Mouse (Mus musculus) T-helper 1 cell (primary cell): Measurements from ENCODE around the gene Gm28230.

Source experiments
- in situ Hi-C: fragments of 300-600 bp; cut with MboI, MseI; formaldehyde crosslinking; loops from one replicate; pipeline ENCODE4 v1.15.1; 2025; ENCODE audit warnings: high pct_unique_total_duplicates

Gene Gm28230

DNA sequence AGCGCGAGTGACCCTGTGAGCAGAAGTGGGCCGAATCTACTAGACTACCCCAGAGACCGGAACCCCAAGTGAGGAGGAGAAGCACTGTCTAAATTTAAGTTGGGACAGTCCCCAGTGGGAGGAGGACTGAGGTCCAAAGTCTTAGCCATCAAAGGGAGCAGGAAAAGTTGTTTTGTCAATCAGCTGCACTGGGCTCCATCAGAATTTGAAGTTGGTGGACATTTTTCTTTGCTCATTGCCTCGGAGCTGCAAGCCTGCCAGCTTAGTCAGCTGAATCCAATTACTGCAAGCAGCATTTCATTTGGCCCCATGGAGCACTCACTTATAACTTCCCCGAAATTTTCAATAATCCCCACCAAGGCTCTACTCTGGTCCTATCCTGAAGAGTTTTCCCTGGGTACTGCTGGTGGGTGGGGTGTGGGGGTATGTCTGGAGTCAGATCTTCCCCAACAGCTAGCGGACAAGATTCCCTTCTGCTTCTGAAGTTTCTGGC lies 11.1 kb downstream of the Gm28230 start:
- in situ Hi-C loops: loop anchor here (5.0 kb wide), 1 partner anchor 45 kb away; the partner anchor contains the start of gene Hoxd10

DNA sequence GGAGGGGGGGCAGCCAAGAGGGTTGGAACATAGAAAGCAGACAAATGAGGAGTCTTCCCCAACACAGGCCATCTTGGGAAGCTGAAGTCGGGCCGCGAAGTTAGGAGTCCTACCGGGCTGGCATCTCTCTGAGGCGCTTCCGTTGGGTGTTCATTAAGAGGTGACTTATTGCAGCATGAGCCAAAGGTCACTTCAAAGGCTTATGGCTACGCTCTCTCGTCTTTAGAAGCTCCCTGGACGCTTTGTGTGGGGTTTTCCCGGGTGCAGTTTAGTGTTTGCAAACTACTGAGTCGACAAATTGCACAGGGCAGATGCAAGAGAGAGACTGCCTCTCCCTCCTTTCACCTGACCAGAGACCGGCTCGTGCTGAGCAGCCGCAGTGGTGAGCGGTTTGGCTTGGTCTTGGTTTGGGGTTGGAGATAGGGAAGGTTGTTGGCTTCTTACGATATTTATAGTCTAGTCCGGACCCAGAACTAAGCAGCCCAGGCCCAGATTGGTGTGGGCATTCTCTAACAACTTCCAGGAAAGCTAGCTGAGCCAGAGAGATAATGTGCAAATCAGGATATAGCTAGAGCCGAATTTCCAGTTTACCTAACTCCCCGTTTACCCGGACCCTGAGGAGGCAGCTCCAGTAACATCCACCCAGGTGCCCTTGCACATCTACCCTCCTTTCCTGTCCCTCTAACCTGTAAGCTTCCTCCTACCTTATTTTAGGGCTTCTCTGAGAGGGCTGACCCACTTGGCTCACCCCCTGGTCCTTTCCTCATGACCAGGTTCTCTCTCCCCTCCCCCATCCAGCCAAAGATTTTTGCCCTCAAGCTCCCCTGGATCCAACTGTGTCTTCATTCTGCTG lies 12.3 kb downstream of the Gm28230 start:
- in situ Hi-C loops: loop anchor here (5.0 kb wide), 1 partner anchor 47 kb away; the partner anchor contains the start of gene Hoxd10

DNA sequence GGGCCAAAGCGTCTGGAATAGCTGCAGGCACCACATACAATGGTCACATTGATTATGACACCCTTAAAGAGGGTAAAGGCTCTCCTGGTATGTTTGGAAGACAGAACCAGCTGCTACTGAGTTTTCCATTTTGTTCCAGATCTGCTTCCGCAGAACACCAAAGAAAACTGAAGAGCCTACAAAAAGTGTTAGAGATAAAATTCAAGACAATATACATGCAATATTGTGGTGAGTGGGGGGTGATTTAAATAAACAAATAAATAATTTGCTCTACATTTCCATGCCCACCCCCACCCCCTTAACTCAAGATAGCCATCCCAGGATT lies 12.9 kb downstream of the Gm28230 start:
- in situ Hi-C loops: loop anchor here (5.0 kb wide), 1 partner anchor 47 kb away; the partner anchor contains the start of gene Hoxd10

DNA sequence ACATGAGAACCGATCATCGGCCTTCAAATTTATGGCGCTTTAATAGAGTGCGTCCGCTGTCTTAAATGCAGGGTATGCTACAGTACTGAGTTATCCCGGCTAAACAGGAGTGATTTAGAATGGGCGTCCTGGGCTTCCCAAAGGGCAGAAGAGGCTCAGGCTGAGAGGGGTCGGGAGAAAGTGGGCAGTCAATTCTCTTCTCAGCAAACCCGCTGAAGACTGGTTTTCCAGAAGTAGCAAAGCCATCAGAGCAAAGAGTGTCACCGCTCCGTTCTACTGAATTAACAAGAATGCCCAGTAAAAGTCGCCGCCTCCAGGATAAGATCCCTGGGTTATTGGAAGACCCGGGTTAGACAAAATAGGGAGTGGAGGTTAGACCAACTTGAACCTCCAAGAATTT lies 13.3 kb downstream of the Gm28230 start:
- in situ Hi-C loops: loop anchor here (5.0 kb wide), 1 partner anchor 48 kb away; the partner anchor contains the start of gene Hoxd10

DNA sequence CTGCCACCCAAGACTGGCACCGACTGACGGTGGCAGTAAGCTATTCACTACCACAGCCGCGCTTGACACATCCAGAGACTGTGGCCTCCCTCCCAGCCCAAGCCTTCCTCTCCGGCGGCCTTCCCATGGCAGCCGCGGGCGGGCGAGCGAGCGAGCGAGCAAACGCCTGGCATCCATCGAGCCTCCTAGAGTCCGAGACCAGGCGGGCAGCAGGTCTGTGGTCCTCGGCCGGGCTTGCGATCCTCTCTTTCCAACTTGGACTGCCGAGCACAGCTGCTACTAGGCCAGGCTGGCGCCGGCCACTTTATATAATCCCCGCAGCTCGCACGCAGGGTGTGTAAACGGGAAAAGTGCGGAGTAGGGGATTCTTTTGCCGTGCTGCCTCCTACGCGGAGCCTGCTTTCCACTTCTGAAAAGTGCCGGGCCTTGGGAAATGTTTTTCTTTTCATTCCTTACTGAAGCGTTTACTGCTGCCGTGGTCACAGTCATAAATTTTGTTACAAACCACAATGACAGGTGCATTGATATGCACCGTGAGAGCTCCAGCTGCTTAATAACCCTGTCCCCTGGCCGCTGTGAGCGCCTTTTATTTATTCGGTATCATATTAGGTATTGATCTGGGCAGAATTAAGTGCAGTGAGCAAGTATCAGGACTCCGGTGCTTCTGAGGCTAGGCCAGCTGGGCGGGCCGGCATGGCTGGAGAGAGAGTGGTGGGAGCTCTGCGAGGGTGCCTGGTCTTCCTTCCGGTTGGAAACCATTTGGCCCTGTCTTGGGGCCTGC lies 14.0 kb downstream of the Gm28230 start:
- in situ Hi-C loops: no loop called here

DNA sequence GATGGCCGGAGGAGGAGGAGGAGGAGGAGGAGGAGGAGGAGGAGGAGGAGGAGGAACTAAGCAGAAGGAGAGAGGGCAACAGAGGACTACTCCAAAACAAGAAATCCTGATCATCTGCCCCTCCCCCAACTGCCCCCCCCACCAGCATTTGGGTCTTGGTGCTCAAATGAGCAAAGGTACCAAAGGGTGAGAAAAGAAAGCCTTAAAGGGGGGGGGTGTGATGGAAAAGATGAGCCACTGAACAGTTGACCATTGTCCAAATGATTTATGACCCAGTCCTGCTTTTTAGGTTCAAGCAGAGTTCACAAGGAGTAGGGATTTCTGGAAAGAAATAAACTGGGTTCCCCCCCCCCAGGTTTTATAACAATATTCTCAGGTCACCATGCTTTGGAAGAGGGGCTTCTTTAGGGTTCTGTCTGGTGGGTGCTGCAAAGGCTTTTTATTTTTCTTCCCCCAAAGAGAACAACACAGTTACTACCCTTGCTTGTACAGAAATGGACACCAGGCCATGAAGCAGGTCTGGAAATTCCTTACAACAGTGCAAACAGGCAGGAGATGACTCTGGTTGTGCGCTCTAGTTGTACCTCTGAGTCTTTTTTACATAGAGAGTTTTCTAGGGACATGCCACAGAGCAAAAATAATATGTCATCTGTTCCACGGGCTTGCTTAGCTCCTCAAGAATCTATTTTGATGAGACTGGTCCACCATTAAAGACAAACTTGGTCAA lies 14.9 kb downstream of the Gm28230 start:
- in situ Hi-C loops: no loop called here

DNA sequence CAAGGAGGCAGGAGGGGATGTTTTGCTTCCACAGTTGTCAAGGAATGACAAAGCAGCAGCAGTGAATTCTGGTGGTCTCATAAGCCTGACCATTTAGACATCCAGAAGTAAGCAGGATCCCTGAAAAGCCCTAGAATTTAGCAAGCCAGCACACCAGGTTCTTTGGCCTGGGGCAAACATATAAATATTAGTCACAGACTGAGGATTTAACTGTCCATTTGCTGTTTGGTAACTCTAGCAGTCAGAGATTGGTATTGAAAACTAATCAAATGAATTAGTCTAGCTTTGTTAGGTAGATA lies 15.4 kb downstream of the Gm28230 start:
- in situ Hi-C loops: no loop called here

DNA sequence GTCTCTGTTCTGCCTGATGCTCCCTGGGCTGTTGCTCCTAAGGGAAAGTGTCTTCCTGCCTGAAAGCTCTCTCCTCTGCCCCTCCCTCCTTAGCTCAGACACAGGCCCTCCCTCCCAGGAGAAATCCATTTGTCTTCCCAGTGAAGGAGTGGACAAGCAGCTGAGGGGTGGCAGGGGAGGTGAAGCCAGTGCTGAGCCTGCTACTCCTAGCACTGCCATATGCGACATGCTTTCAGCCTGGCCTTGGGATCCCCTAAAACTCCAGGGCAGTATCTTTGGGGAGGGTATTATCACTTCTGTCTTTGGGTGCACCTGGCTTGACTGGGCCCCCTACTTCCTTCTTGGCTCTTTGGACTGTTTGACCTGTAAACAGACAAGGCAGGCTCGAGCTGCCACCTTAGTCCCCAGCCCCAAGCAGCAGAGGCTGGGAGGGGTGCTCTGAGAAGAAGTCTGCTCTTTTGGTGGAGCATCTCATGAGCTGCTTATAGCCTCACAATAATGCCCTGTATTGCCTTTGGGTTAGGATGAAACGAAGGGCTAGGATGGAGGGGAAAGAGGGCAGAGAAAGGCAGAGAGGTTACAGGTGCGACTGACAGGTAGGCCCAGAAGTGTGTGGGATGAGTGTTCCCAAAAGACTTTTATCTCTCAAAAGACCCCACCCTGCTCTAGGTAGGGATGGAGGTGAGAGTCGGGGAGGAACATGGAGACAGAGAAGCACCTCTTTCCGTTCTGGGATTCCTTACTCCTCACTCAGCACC lies 19.2 kb downstream of the Gm28230 start:
- in situ Hi-C loops: no loop called here

DNA sequence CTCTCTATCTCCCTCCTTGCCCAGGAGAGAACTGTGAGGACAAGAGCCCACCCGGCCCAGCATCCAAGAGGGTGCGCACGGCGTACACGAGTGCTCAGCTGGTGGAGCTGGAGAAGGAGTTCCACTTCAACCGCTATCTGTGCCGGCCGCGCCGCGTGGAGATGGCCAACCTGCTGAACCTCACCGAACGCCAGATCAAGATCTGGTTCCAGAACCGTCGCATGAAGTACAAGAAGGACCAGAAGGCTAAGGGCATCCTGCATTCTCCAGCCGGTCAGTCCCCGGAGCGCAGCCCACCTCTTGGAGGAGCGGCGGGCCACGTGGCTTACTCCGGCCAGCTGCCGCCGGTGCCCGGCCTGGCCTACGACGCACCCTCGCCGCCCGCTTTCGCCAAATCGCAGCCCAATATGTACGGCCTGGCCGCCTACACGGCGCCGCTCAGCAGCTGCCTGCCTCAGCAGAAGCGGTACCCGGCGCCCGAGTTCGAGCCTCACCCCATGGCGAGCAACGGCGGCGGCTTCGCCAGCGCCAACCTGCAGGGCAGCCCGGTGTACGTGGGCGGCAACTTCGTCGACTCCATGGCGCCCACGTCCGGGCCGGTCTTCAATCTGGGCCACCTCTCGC lies 19.9 kb downstream of the Gm28230 start:
- in situ Hi-C loops: no loop called here

DNA sequence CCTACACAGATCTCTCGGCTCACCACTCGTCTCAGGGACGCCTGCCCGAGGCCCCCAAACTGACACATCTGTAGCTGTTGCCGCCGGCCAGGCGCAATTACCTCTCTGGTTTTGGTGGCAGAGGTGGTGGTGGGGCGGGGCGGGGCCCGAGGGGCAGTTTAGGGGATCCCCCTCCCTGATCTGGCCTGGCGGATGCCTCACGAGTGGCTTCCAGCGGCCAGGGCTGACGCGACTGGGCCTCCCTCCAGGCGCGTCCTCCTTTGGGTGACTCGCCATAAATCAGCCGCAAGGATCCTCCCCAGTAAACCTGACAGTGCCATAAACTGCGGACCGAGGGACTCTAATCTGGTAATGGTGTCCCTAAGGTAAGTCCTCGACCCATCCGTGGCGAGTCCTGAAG lies 20.5 kb downstream of the Gm28230 start:
- in situ Hi-C loops: no loop called here

DNA sequence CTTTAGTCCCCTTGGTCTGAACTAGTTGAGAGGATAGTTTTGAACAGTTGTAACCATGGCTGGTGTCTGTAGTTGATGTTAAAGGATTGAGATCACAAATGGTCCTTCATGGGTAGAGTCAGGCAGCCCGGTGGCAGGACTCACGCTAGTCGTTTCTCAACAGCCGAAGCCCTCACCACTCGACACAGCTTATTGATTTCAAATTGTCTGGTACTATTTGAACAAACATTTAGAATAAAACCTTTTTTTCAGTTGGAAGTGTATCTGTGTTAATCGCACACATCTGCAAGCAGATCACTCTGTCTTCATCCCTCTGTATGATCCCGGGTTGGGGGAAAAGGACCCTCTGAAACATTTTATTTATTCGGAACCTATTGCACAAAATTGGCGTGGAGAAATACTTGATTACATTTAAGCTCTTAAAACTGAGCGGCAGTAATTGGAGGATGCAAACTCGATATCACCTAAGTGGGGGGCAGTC lies 21.2 kb downstream of the Gm28230 start:
- in situ Hi-C loops: no loop called here

DNA sequence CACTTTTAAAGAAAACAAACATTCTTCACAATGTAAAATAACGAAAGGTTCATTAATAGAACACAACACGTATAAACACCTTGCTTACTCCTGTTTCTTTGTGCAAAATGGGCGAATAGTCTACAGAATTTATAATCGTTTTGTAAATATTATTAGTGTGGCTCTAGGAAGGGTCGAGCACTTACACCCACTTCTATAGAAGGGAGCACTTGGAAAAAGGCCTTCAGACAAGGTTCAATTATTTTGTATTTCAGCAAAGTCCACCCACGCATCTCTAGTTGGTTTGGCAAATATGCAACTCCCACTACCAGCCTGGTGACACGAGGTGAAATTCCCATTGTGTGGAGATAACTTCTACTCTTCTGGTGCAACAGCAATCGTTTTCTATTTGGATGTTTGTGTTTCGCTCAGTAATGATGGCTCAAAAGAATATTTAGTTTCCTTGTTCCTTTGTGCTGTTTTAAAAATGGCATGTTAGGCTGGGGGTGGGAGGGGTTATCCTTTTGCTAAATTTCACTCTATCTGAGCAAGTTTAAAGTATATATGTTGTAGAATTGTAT lies 22.0 kb downstream of the Gm28230 start:
- in situ Hi-C loops: no loop called here

DNA sequence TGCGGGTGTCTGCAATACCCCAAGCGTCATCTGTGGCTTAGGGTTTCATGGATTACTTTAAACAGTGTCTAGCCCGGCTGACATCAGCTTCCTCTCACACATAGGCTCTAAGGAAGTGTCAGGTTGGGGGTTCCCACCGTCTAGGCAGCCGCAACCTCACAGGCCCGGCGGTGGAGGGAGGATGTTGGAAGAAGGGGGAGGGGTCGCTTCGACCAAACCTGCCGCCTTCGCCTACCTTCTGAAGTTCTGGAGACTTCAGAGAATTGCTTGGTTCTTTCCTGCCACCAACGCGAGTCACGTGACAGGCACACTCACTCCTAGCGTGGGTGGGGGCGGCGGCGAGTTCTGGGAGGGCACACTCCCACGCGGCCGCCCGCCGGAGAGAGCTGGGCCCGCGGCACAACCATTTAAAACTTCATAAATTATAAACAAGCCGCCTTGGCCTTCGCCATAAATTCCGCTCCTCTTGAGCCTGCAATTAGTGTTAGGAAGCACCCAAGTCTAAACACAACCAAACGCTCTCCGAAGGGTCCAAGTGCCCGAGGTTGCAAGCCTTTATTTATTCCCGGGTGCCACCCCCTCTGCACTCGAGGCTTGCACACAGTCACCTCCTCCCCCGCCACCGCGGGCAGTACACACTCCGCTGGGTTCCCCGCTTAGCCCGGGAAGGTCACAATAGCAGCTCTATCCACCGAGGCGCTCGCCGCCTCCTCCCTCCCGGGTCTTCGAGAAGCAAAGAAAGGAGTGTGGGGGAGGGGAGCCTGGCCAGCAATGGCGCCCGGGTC lies 23.0 kb downstream of the Gm28230 start:
- in situ Hi-C loops: no loop called here

DNA sequence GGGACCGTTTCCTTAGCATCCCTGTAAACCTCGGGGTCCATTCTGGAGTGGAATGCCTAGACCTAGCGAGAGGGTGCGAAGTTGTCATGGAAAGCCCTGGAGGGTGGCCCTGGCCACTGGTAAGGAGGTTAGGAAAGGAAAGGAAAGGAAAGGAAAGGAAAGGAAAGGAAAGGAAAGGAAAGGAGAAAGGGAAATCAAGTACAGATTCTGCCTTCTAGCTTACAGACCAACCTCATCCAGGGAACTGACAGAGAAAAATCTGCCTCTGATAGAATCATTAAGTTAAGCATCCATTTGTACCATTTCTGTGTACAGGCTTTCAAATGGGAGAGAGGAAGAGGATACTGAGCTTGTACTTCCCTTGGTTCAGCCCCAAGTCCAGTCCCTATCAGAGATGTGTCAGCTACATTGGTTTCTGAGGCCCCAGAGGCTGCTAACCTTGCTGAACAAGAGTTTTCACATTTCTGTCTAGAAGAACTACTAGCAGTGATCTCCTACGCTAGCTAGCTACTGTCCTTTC lies 24.3 kb downstream of the Gm28230 start:
- in situ Hi-C loops: no loop called here

DNA sequence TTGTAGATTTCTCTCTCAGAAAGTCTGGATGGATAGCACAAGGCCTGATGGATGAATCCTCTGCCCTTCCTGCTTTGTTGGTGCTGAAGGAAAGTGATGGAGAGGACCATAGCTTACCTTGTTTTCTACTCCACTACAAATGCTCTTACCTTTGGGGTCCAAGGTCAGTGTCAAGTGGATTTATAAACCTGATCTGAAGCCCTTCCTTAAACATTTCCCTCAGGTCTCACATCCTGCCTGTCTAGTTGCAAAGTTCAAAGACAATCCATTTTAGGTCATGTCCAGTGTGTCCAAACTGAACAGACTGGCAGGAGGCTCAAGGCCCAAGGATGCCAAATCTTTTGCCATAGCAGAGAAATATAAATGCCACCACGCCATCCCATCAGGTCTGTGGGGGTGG lies 25.3 kb downstream of the Gm28230 start:
- in situ Hi-C loops: no loop called here

DNA sequence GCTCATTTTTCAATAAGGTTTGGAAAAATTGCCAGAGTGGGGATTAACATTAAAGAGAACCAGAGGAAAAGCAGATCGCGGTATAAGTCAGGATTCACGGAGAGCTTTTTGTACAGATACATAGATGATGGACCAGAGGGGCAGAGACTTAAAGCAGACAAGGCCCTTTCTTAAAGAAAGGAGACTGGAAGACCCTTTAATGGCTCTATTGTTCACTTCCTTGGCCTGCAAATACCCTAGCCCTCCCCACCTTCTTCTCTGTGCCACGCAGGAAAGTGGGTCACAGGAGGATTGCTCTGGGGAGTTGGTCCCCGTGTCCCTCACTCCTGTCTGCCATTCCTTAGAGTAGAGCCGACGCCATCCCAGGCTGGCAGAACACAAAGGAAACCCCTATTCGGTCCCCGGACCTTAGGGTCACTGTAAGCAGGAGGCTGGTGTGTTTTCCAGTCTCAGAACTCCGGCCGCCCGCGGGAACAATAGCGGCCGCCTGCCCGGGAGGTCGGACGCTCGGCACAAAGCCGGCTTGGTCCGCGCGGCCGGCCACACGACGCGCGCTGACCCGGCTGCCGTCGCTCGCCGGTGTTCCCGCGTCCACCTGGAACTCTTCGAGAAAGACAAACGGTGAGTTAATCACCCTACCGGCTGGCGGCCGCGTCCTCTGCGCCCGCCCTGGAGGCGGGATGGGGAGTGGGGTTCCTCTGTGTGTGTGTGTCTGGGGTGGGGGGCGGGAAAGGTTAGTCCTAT lies 26.1 kb downstream of the Gm28230 start:
- in situ Hi-C loops: no loop called here

DNA sequence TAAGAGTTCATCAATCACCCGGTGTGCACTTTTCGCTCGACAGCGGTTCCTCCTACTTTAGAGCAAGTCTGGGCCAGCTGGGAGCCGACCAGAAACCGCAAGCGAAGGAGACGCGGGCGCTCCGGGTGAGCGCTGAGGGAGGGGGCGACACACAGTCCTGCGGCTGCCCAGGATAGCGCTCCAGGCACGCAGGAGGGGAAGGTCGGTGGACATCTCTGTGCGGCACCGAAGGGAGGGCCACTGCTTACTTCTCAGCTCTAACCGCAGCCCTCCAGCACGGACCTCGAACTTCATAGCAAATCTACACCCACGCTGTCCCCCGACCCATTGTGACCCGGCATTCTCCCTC lies 26.6 kb downstream of the Gm28230 start:
- in situ Hi-C loops: no loop called here

DNA sequence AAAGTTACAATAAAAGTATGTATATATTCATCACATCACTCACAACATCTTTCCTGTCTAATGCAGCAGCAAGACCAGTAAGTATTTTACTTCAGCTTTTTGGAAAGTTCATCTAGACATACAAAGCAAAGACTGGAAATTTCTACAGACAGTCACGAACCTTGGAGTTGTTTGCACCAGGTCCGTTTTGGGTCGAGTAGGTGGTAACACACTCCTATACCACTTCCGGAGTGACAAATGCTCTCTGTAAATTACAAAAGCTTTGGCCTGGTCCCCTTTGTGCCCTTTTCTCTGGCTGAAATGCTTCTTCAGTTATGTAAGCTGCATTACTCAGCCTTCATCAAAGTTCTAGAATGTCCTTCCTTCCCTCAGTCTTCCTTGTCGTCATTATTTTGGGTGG lies 27.2 kb downstream of the Gm28230 start:
- in situ Hi-C loops: no loop called here

DNA sequence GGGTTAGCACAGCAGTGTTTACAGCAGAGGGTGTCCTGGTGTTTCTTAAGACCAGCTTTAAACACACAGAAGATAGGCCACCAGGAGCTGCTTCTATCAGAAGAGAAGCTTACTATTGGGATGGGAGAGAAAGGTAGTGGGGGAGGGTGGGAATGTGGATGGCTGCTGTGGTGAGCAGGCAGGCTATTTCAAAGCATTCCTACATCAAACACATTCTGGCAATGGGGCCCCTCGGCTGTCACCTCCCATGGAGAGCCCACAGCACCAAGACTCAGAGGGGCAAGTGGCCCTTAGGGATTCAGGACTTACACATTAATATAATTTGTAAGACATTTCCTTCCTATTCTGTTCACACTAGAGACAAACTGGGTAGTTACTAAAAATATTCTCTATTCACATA lies 33.6 kb downstream of the Gm28230 start:
- in situ Hi-C loops: no loop called here
